Mouse (Mus musculus) intestine, embryonic 15.5 days (tissue): Measurements from ENCODE around the gene Sox6. TPM values are rescaled to one million over a fixed set of nuclear protein-coding genes. Genes with fewer than 3 reads are reported as not detected.

Experiments
- ATAC-seq: fragments of 200-750 bp; cut with Nextera tagmentation; 2 replicates; pipeline ENCODE4 v1.8.0; 2017; ENCODE audit warnings: moderate TSS enrichment, moderate library complexity
- H3K27ac ChIP-seq: fragments of 300-500 bp; sonication (generic); 2 replicates; pipeline ENCODE4 v1.5.1; 2015; ENCODE audit warnings: mild to moderate bottlenecking, inconsistent platforms
- H3K27me3 ChIP-seq: fragments of 300-500 bp; sonication (generic); replicated peaks from 2 replicates; pipeline ENCODE4 v1.6.1; 2015; ENCODE audit warnings: inconsistent platforms
- H3K36me3 ChIP-seq: fragments of 300-500 bp; sonication (generic); 2 replicates; pipeline ENCODE4 v1.6.1; 2015; ENCODE audit warnings: inconsistent platforms
- H3K4me1 ChIP-seq: fragments of 300-500 bp; sonication (generic); replicated peaks from 2 replicates; pipeline ENCODE4 v1.6.1; 2015; ENCODE audit warnings: inconsistent platforms
- H3K4me2 ChIP-seq: fragments of 300-500 bp; sonication (generic); replicated peaks from 2 replicates; pipeline ENCODE4 v1.6.1; 2015; ENCODE audit warnings: mild to moderate bottlenecking, inconsistent platforms
- H3K4me3 ChIP-seq: fragments of 300-500 bp; sonication (generic); replicated peaks from 2 replicates; pipeline ENCODE4 v1.5.1; 2015; ENCODE audit warnings: inconsistent platforms
- H3K9ac ChIP-seq: fragments of 300-500 bp; sonication (generic); 2 replicates; pipeline ENCODE4 v1.6.1; 2015; ENCODE audit warnings: inconsistent platforms
- H3K9me3 ChIP-seq: fragments of 300-500 bp; sonication (generic); 2 replicates; pipeline ENCODE4 v1.6.1; 2016; ENCODE audit warnings: inconsistent platforms
- WGBS: fragments of 180-500 bp; shearing (Covaris S2); methylation state at CpG from one replicate; pipeline ENCODE4 v1.1.7; 2015; 5-methylcytosine and 5-hydroxymethylcytosine counted together
- polyA plus RNA-seq: library from polyadenylated mRNA; unstranded; fragments of >200 nt; fragmentation: Nextera tagmentation; extraction: Ambion mirVana; gene quantifications from 2 replicates; pipeline ENCODE4 v1.2.1, GENCODE M21; 2015

Sox6 gene
- polyA plus RNA-seq, 1 experiment from 2014 or later = 36.1 TPM

DNA sequence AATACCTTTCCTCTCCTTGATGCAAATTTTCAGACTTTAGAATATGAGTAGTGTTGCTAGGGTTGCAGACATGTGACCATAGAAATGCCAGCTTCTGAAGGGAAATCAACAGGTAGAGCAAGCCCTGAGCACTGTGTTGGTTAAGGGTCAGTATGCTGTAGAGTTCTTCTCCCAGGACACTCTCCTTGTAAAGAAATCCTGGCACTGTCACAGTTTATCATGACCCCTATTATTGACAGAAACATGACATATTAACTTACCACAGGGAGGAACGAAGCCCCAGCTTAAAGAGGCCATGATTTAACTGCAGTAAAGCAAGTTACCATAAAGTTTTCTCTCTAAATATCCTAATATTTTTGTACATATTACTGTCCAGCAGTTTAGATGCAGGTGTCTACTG, 462.2 kb downstream of the Sox6 start:
- H3K4me1 ChIP-seq = no peaks in the 10 kb centered on the region
- H3K27me3 ChIP-seq = no peaks in the 10 kb centered on the region
- 50% methylated on average over 1 of the region's 1 CpGs for WGBS

DNA sequence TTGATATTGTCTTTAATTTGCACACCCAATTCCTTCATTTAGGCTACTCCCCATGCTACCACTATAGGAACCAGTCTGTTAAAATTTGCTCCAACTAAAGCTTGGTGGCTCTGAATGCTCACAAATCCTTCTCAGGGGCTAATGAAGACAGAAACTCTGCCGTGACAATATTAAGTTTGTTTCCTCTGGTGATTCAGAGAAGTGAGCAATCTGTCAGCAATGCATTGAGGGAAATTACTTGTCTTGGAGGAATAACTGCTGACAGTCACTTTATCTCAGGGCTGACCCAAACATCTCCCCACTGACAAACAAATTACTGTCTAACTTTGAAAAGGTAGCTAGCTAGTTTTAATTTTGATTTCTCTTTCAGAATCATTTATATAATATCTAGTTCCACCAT, 463.8 kb downstream of the Sox6 start:
- Histone ChIP-seq H3K4me3 (no peak overlapping the region), H3K36me3 (no peaks in the 10 kb centered on the region), H3K9me3 (no peaks in the 10 kb centered on the region), H3K27me3 (no peaks in the 10 kb centered on the region), H3K4me1 (no peaks in the 10 kb centered on the region), H3K9ac (no peak overlapping the region), H3K4me2 (no peak overlapping the region), H3K27ac (no peak overlapping the region)
- no peak for ATAC-seq
- WGBS = 49% methylated on average over 1 of the region's 1 CpGs

More for the DNA sequence above, 462.2 kb downstream of the Sox6 start:
- Histone ChIP-seq H3K36me3 (no peaks in the 10 kb centered on the region), H3K9me3 (no peaks in the 10 kb centered on the region), H3K4me2 (no peak overlapping the region), H3K4me3 (no peak overlapping the region), H3K9ac (no peak overlapping the region), H3K27ac (no peak overlapping the region)
- no peak for ATAC-seq

DNA sequence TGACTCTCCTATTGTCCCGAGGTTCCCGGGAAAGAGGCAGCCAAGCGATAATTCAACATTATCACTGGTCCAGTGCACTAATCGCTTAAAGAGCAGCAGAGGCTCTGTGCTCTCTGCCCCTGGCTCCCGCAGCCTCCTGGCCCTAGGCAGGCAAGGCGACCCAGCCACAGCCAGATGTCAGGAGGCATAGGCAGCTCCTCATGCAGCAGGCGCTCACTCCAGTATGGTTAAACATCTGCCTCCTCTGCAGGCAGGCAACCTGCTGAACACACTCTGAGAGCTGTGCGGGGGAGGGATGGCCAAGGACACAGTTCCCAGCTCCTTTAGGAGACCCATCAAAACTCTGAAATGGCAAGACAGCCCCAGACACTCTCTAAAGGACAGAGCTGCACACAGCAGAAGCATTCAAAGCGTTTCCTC, 469.8 kb downstream of the Sox6 start:
- no peak overlapping the region for H3K27ac ChIP-seq
- H3K4me2 ChIP-seq = no peak overlapping the region
- no peak overlapping the region for H3K4me3 ChIP-seq
- H3K9ac ChIP-seq = no peak overlapping the region
- no peaks in the 10 kb centered on the region for H3K9me3 ChIP-seq
- H3K36me3 ChIP-seq = no peaks in the 10 kb centered on the region
- no peaks in the 10 kb centered on the region for H3K27me3 ChIP-seq
- no peak for ATAC-seq
- peaks cover 4% of the 10 kb centered on the region; the same call in 1 of the 2 replicates for H3K4me1 ChIP-seq
- WGBS = 46% methylated on average over 9 of the region's 9 CpGs

DNA sequence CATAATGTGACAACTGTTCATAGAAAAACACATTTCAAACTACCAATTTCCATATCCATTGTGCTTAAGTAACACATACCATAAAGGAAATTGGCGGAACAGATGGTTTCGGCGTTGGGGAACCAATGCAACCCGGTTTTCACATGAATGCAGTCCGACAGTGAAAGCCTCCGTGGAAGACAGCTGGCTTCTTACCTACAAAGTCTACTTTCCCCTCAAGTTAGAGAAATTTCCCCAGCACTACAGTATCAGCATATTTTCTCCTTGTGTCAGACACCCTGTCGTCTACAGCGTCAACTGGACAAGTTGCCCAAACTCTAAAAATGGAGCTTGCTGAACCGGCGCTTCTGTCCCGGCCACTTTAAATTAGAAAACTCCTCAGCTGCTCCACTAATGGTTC, 470.3 kb downstream of the Sox6 start:
- peaks cover 4% of the 10 kb centered on the region; the same call in 1 of the 2 replicates for H3K4me1 ChIP-seq
- no peaks in the 10 kb centered on the region for H3K9me3 ChIP-seq
- no peak overlapping the region for H3K4me2 ChIP-seq
- no peaks in the 10 kb centered on the region for H3K36me3 ChIP-seq
- H3K9ac ChIP-seq = no peak overlapping the region
- no peak overlapping the region for H3K27ac ChIP-seq
- no peak for ATAC-seq
- H3K27me3 ChIP-seq = no peaks in the 10 kb centered on the region
- WGBS = 91% methylated on average over 11 of the region's 11 CpGs
- H3K4me3 ChIP-seq = no peak overlapping the region

DNA sequence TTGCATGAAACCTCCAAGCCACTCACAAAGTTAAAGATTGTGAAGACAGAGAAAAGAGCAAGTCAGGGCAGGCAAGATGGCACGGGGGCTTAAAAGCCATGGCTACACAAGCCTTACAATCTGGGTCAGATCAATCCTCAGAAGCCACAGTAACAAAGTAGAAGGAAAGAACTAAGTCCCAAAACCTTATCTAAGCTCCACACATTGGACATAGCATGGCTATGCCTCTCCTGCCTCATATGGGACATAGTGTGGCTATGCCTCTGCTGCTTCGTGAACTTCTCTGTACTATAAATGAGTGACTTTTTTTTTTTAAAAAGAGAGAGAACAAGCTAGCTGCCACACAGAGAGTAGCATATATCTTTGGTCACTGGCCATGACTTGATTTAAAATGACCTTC, 471.8 kb downstream of the Sox6 start:
- Histone ChIP-seq H3K36me3 (no peaks in the 10 kb centered on the region), H3K27me3 (no peaks in the 10 kb centered on the region), H3K4me2 (no peak overlapping the region), H3K4me1 (peaks cover 4% of the 10 kb centered on the region; the same call in 1 of the 2 replicates), H3K4me3 (no peak overlapping the region), H3K9me3 (no peaks in the 10 kb centered on the region), H3K27ac (no peak overlapping the region), H3K9ac (no peak overlapping the region)
- ATAC-seq = no peak
- WGBS = 88% methylated on average over 2 of the region's 2 CpGs

DNA sequence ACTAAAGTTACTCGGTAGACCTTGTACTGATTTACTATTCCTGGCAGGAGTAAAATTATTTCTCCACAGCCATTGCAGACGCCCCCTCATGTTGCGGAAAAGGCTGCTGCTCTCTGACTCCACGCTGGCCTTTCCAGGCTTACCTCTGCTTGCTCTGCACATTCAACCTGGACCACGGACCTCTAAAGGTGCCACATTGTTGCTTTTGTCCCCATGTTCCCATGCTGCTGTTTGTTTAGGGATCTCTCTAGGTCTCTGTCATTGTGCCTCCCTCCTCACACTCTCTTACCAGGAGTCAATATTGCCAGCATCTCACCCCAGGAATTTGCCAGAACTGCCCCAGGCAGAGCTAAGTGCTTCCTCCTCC, 473.6 kb downstream of the Sox6 start:
- H3K27ac ChIP-seq = no peak overlapping the region
- ATAC-seq = no peak
- no peak overlapping the region for H3K9ac ChIP-seq
- H3K4me2 ChIP-seq = no peak overlapping the region
- H3K4me1 ChIP-seq = peaks cover 4% of the 10 kb centered on the region; the same call in 1 of the 2 replicates
- no peaks in the 10 kb centered on the region for H3K36me3 ChIP-seq
- H3K9me3 ChIP-seq = no peaks in the 10 kb centered on the region
- WGBS = 66% methylated on average over 5 of the region's 5 CpGs
- H3K27me3 ChIP-seq = no peaks in the 10 kb centered on the region
- no peak overlapping the region for H3K4me3 ChIP-seq

DNA sequence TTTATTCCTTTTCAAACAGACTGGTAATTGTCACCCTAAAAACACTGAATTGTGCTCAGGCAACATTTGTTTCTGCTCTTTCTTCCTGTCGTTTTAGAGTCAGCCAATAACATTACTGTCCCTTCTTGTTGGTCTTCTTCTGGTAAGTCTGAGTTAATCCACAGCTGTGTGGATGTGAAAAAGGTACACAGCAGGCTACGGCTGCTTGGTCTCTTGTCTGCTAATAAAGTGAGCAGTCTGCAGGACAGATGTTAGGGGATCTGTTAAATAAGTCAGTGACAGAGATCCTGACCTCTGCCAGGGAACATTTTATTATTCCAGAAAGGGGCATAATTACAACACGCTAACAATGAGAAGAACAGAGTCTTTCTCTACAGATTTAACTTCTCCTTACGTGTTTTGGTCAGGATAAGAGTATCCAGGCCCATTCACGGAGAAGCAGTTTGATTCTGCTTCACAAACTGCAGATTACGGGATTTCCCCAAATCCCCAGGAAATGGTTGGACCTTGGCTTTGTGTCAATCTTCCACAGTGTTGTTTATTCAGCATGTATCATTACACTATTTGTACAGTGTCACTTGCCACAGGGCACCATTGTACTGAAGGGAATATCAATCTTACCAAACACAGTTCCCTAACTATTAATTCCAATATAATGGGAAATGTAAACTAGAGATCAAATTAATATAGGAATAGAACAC, 474.1 kb downstream of the Sox6 start:
- H3K4me1 ChIP-seq = peaks cover 4% of the 10 kb centered on the region; the same call in 1 of the 2 replicates
- no peak for ATAC-seq
- no peak overlapping the region for H3K4me3 ChIP-seq
- H3K9ac ChIP-seq = no peak overlapping the region
- H3K9me3 ChIP-seq = no peaks in the 10 kb centered on the region
- H3K4me2 ChIP-seq = no peak overlapping the region
- H3K36me3 ChIP-seq = no peaks in the 10 kb centered on the region
- WGBS = 40% methylated on average over 6 of the region's 6 CpGs
- H3K27ac ChIP-seq = no peak overlapping the region
- H3K27me3 ChIP-seq = no peaks in the 10 kb centered on the region

DNA sequence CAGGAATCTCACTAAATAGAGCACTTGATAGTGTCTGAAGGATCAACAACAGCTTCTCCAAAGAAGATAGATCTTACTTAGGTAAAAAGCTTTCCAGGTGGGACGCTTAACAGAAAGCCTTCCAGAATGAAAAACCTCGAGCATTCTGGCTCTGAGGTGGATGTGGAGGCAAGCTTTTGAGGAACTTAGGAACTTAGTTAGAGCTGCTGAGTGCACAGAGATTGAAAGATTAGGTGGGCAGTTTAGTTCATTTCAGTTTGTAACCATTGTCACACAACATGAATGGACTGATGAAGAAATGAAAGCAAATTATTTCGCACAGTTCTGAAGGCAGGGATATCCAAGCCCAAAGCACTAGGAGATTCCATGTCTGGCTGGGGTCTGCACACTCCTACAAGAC, 481.9 kb downstream of the Sox6 start:
- no peaks in the 10 kb centered on the region for H3K9me3 ChIP-seq
- no peak overlapping the region for H3K9ac ChIP-seq
- 69% methylated on average over 3 of the region's 3 CpGs for WGBS
- H3K4me3 ChIP-seq = no peak overlapping the region
- H3K4me1 ChIP-seq = peaks cover 2% of the 10 kb centered on the region; the same call in 1 of the 2 replicates
- no peaks in the 10 kb centered on the region for H3K36me3 ChIP-seq
- ATAC-seq = no peak
- H3K27ac ChIP-seq = no peak overlapping the region
- H3K4me2 ChIP-seq = no peak overlapping the region
- no peaks in the 10 kb centered on the region for H3K27me3 ChIP-seq

DNA sequence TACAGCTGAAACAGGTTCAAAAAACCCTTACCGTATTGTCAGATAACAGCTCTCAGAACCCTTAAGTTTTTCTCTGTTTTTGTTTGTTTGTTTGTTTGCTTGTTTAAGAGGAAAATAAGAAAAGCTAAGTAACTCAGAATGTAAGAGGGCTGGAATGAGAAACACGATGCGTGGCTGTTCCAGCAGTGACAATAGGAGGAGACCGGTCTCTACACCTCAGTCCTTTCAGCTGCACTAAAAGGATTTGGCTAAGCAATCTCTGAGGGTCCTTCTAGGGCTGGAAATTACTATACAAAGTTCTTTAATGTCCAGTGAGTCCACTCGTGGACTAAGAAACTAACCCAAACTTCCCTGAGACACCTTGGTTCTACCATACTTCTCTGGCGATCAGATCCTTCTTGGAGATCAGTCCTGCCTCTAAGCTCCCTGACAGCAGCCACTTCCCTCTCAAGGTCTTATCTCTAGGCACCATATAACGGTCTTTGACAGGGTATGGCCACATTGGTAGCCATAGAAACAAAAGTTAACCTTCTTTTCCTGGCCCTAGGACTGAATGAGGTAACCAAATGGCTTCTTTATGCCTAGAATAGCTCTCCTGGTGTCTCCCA, 488.3 kb downstream of the Sox6 start:
- Histone ChIP-seq H3K36me3 (no peaks in the 10 kb centered on the region), H3K27ac (no peak overlapping the region), H3K4me1 (no peaks in the 10 kb centered on the region), H3K27me3 (no peaks in the 10 kb centered on the region), H3K9me3 (no peaks in the 10 kb centered on the region), H3K9ac (no peak overlapping the region), H3K4me2 (no peak overlapping the region), H3K4me3 (no peak overlapping the region)
- no peak for ATAC-seq
- 68% methylated on average over 7 of the region's 7 CpGs for WGBS

DNA sequence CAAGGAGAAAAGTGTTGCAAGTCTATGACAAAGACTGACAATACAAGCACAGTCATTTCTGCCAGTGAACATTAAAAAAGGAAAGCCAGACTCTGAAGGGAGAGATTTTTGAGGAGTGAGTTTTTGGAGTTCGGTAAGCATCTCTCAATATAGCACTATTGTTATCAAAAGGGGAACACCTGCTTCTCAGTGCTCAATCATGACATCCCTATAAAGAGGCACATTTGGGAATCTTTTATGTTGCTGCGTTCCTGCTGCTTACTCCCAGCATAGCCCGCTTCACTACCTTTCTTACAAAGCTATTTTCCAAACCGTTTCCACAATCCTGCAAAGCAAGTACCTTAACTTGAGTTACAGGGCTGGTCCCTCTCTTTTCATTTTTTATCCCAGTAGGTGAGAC, 488.9 kb downstream of the Sox6 start:
- H3K27me3 ChIP-seq = no peaks in the 10 kb centered on the region
- no peaks in the 10 kb centered on the region for H3K36me3 ChIP-seq
- WGBS = 84% methylated on average over 4 of the region's 4 CpGs
- H3K4me3 ChIP-seq = no peak overlapping the region
- no peaks in the 10 kb centered on the region for H3K4me1 ChIP-seq
- H3K27ac ChIP-seq = no peak overlapping the region
- H3K4me2 ChIP-seq = no peak overlapping the region
- H3K9ac ChIP-seq = no peak overlapping the region
- H3K9me3 ChIP-seq = no peaks in the 10 kb centered on the region
- no peak for ATAC-seq

DNA sequence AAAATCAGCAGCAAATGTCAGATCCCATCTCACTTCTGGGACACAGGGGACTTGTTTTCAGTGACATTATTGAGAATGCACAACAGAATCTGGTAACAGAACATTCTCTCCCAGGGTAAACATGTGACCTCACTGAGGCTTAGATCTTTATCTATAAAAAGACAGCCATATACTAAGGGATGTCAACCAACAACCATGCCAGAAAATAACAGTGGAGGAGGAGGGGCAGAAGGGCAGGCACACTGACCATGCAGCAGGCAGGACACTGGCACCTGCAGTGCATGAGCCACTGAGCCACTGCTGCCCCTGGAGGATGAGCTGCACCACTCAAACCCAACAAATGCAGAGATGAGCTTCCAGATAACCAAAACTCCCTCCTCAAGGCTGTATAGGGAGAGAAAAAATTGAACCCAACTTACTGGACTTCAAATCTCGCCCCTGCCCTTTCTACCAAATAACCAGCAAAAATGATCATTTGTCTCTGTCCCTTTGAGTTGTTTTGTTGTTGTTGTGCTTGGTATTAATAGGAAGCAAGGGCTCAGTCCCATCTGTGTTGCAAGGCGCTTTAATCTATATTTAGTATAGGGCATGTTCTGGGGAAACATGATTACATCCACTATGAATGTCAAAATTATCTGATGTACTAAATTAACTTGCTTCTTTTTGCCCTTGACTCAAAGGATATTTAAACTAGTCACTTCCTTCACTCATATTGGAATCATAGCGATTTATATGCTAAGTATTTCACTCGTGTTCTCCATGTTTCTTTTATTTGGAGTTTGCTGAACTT, 492.8 kb downstream of the Sox6 start:
- WGBS = 88% methylated on average over 4 of the region's 4 CpGs
- ATAC-seq = no peak
- H3K27me3 ChIP-seq = no peaks in the 10 kb centered on the region
- H3K4me1 ChIP-seq = no peaks in the 10 kb centered on the region
- no peak overlapping the region for H3K27ac ChIP-seq
- no peaks in the 10 kb centered on the region for H3K36me3 ChIP-seq
- no peak overlapping the region for H3K4me2 ChIP-seq
- H3K4me3 ChIP-seq = no peak overlapping the region
- no peak overlapping the region for H3K9ac ChIP-seq
- no peaks in the 10 kb centered on the region for H3K9me3 ChIP-seq

DNA sequence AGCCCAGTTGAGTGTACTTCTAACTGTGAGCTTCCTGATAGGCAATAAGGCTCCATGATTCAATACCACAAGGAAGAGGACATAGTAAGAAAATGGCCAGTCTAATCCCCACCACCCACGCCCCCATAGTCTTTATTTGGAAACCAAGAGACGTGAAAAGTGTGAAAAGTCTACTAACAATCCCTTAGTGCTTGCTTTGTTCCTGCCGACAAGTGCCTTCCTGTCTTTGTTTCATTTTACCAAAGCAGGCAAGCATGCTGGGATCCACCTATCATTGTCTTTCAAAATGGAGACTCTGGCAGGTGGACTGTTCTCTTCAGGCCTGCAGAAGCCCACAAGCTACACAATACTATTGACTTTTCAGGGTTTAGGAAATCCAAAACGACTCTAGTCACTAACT, 495.0 kb downstream of the Sox6 start:
- no peak overlapping the region for H3K4me3 ChIP-seq
- 76% methylated on average over 4 of the region's 4 CpGs for whole genome bisulfite sequencing
- no peak overlapping the region for H3K4me2 ChIP-seq
- no peaks in the 10 kb centered on the region for H3K9me3 ChIP-seq
- no peak for ATAC-seq
- no peak overlapping the region for H3K9ac ChIP-seq
- no peaks in the 10 kb centered on the region for H3K4me1 ChIP-seq
- H3K36me3 ChIP-seq = no peaks in the 10 kb centered on the region
- no peaks in the 10 kb centered on the region for H3K27me3 ChIP-seq
- no peak overlapping the region for H3K27ac ChIP-seq
